Mouse (Mus musculus) heart, postnatal 14 days (tissue): Measurements from ENCODE around the gene Tbc1d22a. TPM values are rescaled to one million over a fixed set of nuclear protein-coding genes. Genes with fewer than 3 reads are reported as not detected.

Experiments used
- DNase-seq, 2 experiments: peaks; one replicate each; pipeline ENCODE4 v3.0.0; 2021 to 2022
- intact Hi-C: fragments of 180-260 bp; cut with DNase I; formaldehyde crosslinking; loops from one replicate; pipeline ENCODE4 v1.15.1; 2025
- total RNA-seq, 2 experiments: library from RNA; stranded (reverse); gene quantifications; 2 replicates each; pipeline ENCODE4 v1.2.3; 2021

Tbc1d22a gene
- total RNA-seq, 2 experiments from 2014 or later, result 18.6 to 21.1 TPM

DNA sequence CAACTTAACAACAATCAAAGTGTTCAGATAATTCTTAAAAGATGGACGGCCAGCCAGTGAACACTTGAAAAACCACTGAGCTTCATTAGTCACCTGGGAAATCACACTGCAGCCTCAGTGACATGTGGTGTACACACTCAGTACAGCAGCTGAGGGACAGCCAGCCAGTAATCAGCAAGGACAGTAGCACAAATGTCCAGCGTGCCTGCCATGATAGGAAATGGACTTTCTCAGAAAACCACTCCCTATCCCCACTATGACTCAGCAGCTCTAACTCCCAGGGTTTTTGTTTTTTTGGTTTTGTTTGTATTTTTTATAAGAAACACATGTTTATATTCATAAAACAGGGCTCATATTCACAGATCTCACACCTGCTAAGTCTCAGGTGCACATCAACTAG, 209.6 kb downstream of the Tbc1d22a start:
- intact Hi-C loops, result no loop called here
- DNase-seq, result no peak

DNA sequence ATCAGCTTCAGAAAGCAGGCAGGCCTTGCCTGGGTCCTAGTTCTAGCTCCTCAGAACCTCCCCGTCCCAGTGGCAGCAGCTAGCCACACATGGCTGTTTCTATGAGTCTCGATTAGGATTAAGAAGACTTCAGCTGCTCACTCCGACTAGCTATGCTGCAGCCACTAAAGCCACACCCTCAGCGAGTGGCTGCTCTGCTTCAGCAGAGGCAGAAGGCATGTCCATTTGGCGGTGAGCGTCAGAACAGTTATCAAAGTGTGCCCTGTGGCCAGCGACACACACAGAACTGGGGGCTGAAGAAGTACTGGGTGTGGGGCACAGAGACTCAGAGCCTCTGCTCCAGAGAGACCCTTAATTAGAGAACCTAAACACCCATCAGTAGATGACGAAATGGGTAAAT, 210.7 kb downstream of the Tbc1d22a start:
- no peak for DNase-seq
- intact Hi-C loops, result no loop called here

GRCm38 (mm10) chr15:86426364-86427000, 212.2 kb downstream of the Tbc1d22a start:
- no peak for DNase-seq
- intact Hi-C loops, result no loop called here

GRCm38 (mm10) chr15:86427439-86427838, 213.2 kb downstream of the Tbc1d22a start:
- DNase-seq, result no peak
- intact Hi-C loops, result no loop called here

GRCm38 (mm10) chr15:86428496-86428895, 214.2 kb downstream of the Tbc1d22a start:
- intact Hi-C loops, result no loop called here
- DNase-seq, result no peak

DNA sequence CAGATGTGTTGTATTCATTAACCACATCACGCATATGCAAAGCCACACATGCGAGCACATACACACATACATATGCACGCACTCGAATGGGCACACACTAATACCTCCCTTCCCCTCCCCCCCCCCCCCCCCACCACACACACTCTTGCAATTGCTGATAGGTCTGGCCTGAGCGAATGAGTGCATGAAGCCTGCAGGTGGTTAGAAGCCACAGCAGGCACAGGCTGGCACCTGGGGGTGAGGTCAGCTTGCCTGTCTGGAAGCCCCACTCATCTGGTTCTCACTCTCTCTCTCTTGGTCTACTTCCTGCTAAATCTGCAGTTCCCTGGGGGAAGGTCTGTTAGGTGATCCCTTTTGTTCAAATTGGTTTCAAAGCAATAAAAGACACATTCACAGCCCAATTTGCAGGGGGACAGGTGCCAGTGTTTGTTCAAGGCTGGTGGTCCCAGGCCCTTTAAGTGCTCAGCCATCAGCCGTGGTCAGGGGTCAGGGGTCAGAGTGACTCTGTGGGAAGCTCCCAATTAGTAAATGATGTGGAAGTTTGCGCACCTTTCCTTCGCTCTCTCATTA, 215.6 kb downstream of the Tbc1d22a start:
- no peak for DNase-seq
- intact Hi-C loops, result no loop called here

GRCm38 (mm10) chr15:86431539-86432080, 217.4 kb downstream of the Tbc1d22a start:
- DNase-seq, result no peak
- intact Hi-C loops, result no loop called here

GRCm38 (mm10) chr15:86432791-86433190, 218.5 kb downstream of the Tbc1d22a start:
- intact Hi-C loops, result no loop called here
- DNase-seq, result no peak

DNA sequence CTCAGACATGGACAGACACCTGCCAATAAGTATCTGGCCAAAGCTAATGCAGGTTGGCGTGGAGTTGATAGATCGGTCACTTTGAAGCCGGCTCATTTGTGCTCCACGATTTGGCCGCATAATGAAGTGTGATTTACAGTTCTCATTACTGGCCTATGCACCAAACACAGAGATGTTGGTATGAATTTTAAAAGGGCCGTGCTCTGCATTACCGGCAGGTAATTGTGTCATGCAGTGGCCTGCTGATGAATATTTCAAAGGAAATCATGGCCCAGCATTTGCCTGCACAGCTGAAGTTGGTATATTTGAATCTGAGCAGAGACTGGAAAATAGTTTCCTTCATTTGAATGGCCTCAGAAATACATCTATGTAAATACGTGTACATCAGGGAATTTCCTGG, 219.1 kb downstream of the Tbc1d22a start:
- no peak for DNase-seq
- intact Hi-C loops, result no loop called here

GRCm38 (mm10) chr15:86434241-86434640, 220.0 kb downstream of the Tbc1d22a start:
- intact Hi-C loops, result no loop called here
- DNase-seq, result no peak

DNA sequence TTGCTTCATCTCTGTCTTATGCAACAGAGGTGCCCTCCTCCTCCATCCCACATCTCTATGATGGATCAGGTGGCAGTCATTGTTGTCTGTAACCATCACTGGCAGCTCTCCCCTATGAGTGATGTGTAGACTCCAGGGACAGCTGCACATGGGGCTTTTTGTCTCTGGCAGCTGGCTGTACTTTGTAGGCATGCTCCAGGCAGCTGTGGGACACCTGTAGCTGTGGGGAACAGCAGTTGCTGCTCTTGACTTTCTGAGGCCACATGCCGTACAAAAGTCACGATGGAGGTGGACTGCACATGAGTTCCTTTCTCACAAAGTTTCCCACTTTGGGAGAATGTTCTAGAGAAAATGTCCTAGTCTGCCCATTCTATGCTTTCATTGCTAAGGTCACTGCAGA, 223.1 kb downstream of the Tbc1d22a start:
- DNase-seq, result no peak
- intact Hi-C loops, result no loop called here

GRCm38 (mm10) chr15:86439015-86439796, 224.9 kb downstream of the Tbc1d22a start:
- no peak for DNase-seq
- intact Hi-C loops, result no loop called here

- no peak for DNase-seq
- intact Hi-C loops, result no loop called here
Observed at GRCm38 (mm10) chr15:86444271-86444670, 230.0 kb downstream of the Tbc1d22a start.

- intact Hi-C loops, result no loop called here
- DNase-seq, result no peak
Observed at GRCm38 (mm10) chr15:86446064-86446463, 231.8 kb downstream of the Tbc1d22a start.

DNA sequence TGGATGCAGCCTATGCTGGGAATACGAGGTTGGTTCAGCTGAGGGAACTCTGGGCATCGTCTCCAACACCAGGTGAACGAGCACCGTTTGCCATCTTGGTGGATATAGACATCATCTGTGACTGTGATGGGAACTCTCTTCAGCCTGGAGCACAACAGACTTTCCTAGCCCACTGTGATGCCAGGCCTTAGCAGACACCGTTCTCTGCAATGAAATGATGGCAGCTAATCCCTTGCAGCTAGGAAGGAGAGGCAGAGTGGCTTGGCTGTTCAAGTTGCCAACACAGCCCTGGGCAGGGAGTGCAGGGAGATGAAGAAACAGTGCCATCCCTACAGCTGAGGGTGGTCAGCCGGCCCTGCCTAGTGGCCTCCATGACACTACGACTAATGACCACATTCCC, 233.0 kb downstream of the Tbc1d22a start:
- intact Hi-C loops, result no loop called here
- DNase-seq, result no peak

GRCm38 (mm10) chr15:86449236-86449635, 235.0 kb downstream of the Tbc1d22a start:
- intact Hi-C loops, result no loop called here
- no peak for DNase-seq

- intact Hi-C loops, result no loop called here
- DNase-seq, result no peak
Observed at GRCm38 (mm10) chr15:86449794-86450193, 235.5 kb downstream of the Tbc1d22a start.

GRCm38 (mm10) chr15:86459413-86459812, 245.2 kb downstream of the Tbc1d22a start:
- DNase-seq, result no peak
- intact Hi-C loops, result no loop called here

GRCm38 (mm10) chr15:86462636-86463035, 248.4 kb downstream of the Tbc1d22a start:
- intact Hi-C loops, result no loop called here
- DNase-seq, result no peak

DNA sequence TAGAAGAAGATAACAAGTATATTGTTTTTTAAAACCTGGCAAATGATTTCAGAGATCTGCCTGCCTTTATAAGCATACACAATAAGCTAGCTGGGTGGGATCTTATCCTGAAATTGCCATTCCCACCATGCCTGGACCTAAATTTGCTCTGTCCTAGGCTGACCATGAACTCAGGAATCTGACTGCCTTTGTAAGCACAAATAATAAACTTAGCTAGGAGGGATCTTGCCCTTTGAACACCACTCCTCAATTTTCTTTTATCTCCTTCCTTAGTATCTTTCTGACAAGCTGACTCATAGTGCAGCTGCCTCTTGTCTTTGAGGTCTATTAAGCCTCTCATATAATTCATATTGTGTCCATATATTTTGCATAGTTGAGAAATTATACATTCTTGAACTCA, 253.8 kb downstream of the Tbc1d22a start:
- intact Hi-C loops, result no loop called here
- DNase-seq, result no peak

DNA sequence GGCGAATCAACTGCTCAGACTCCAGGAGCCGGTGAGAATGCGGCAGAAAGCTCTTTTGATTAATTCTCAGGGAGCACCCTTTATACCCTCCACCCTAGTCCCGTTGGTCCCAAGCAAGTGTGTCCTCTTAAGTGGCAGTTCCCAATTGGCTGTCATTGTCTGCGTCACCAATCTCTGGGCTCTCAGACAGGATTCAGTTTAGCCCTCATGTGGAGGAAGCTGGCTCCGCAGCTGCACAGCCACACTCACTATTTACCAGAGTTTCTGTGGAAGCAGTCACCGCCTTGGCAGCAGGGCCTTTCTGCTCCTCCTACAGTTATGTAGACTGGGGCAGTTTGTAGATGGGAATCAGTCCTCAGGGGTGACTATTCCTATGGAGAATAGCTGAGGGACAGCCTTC, 256.9 kb downstream of the Tbc1d22a start:
- intact Hi-C loops, result no loop called here
- no peak for DNase-seq

- DNase-seq, result no peak
- intact Hi-C loops, result no loop called here
Observed at GRCm38 (mm10) chr15:86473473-86473872, 259.2 kb downstream of the Tbc1d22a start.
